Mouse (Mus musculus): ENCODE measurements at regions not wholly inside any gene's neighbourhood (a gene's known extent, or its start where the extent isn't known, plus 50 kb on each side); places are given as distances from the start of the nearest gene placed in this dataset.

DNA sequence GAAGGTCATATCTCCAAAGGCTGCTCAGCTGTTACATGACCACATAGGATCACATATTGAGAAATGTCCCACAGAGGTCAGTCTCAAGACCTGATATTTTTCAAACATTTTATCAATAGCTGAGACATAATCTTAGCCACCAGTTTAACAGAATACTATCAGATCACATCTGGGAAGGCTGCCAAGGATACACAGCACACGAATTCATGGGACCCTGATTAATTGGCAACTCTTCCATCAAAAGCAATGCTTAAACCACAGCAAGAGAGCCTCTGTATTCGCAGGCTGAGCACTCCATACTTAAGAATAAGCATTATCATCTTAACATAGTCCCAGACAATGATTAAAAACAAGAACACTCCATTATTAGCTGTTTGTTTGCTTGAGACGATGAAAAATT lies 691.9 kb downstream of the Robo2 start:
- TF ChIP-seq TAL1 (IDR thresholded peaks at IDR 0.05; ENCODE audit: low read length) (no peak), ETS1 (IDR thresholded peaks at IDR 0.05; ENCODE audit: low read depth, low read length) (no peak), MAZ (IDR thresholded peaks at IDR 0.05; ENCODE audit: low read depth, low read length) (no peak), POLR2AphosphoS2 (IDR thresholded peaks at IDR 0.05; ENCODE audit: low read length) (no peak), MEF2A (IDR thresholded peaks at IDR 0.05; ENCODE audit: extremely low read depth, insufficient replicate concordance, low read depth, low read length, poor library complexity, severe bottlenecking) (no peak), POLR2A (IDR thresholded peaks at IDR 0.05; ENCODE audit: control insufficient read depth in 1 of 2, insufficient read depth in 1 of 2, low read depth in 1 of 2, low read length in 2 of 2, poor library complexity in 1 of 2) (no peak), MAFK (IDR thresholded peaks at IDR 0.05; ENCODE audit: borderline replicate concordance, low read depth, low read length) (no peak), CTCF (IDR thresholded peaks at IDR 0.05 in 2 of 3, conservative IDR thresholded peaks at IDR 0.05 in 1 of 3; ENCODE audit: control insufficient read depth in 1 of 3, insufficient read depth in 1 of 3, low read depth in 2 of 3, low read length in 3 of 3, poor library complexity in 1 of 3, severe bottlenecking in 1 of 3) (no peak), USF2 (IDR thresholded peaks at IDR 0.05; ENCODE audit: borderline replicate concordance in 1 of 2, insufficient read depth in 1 of 2, low read depth in 1 of 2, low read length in 2 of 2) (no peak), POLR2AphosphoS5 (IDR thresholded peaks at IDR 0.05; ENCODE audit: borderline replicate concordance, low read depth, low read length) (no peak), E2F4 (IDR thresholded peaks at IDR 0.05; ENCODE audit: borderline replicate concordance, low read depth, low read length) (no peak), SIN3A (IDR thresholded peaks at IDR 0.05; ENCODE audit: low read length) (no peak), ZMIZ1 (IDR thresholded peaks at IDR 0.05; ENCODE audit: low read depth, low read length) (no peak), MYB (IDR thresholded peaks at IDR 0.05; ENCODE audit: low read depth, low read length) (no peak), EP300 (IDR thresholded peaks at IDR 0.05; ENCODE audit: low read depth in 1 of 2, low read length in 2 of 2) (no peak), NRF1 (IDR thresholded peaks at IDR 0.05; ENCODE audit: insufficient read depth, low read depth, low read length, poor library complexity, severe bottlenecking) (no peak), RCOR1 (IDR thresholded peaks at IDR 0.05; ENCODE audit: low read depth, low read length) (no peak)
- H3K9ac ChIP-seq (ENCODE audit: control insufficient read depth, low read depth, low read length, poor library complexity, severe bottlenecking) = no peak overlapping the region

DNA sequence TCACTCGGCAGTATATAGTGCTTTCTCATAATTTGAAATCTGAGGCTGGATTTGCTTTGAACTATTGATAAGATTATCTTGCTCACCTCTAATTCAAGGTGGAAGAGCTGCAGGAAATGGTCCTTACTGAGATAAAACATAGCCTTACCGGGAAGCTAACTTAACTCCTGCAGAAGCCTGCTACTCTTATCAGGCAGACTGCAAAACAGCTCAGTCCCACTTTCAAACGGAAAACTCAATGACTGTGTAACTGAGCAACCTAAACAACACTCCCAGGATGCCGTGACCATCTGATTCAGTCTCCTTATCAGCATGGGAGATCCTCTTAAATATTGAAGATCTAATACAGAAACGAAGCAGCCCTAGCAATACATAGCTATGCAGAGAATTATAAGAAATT lies 695.3 kb downstream of the Robo2 start:
- H3K27ac ChIP-seq (ENCODE audit: control insufficient read depth, low read depth, low read length) = no peak overlapping the region
- no peaks in the 10 kb centered on the region for H3K4me1 ChIP-seq (ENCODE audit: control insufficient read depth in 1 of 2, insufficient read depth in 2 of 2, low read length in 2 of 2)
- no peaks in the 10 kb centered on the region for H3K36me3 ChIP-seq (ENCODE audit: control insufficient read depth in 1 of 2, insufficient read depth in 2 of 2, low read length in 2 of 2)
- H3K27me3 ChIP-seq (ENCODE audit: control insufficient read depth in 1 of 2, insufficient read depth in 2 of 2, low read length in 2 of 2) = no peaks in the 10 kb centered on the region
- TF ChIP-seq E2F4 (IDR thresholded peaks at IDR 0.05; ENCODE audit: borderline replicate concordance, low read depth, low read length) = no peak
- TF ChIP-seq JUND (IDR thresholded peaks at IDR 0.05; ENCODE audit: low read depth, low read length) = no peak
- TF ChIP-seq ZMIZ1 (IDR thresholded peaks at IDR 0.05; ENCODE audit: low read depth, low read length) = no peak
- TF ChIP-seq POLR2A (IDR thresholded peaks at IDR 0.05; ENCODE audit: control insufficient read depth in 1 of 2, insufficient read depth in 1 of 2, low read depth in 1 of 2, low read length in 2 of 2, poor library complexity in 1 of 2) = no peak
- TF ChIP-seq ELF1 (IDR thresholded peaks at IDR 0.05; ENCODE audit: low read depth, low read length) = no peak
- no peak for TF ChIP-seq TBP (IDR thresholded peaks at IDR 0.05; ENCODE audit: low read depth, low read length)
- no peak for TF ChIP-seq RCOR1 (IDR thresholded peaks at IDR 0.05; ENCODE audit: low read depth, low read length)
- TF ChIP-seq USF2 (IDR thresholded peaks at IDR 0.05; ENCODE audit: borderline replicate concordance in 1 of 2, insufficient read depth in 1 of 2, low read depth in 1 of 2, low read length in 2 of 2) = no peak
- TF ChIP-seq ZNF384 (IDR thresholded peaks at IDR 0.05; ENCODE audit: low read depth, low read length) = no peak
- TF ChIP-seq CHD2 (IDR thresholded peaks at IDR 0.05; ENCODE audit: low read length) = no peak
- no peak for TF ChIP-seq POLR2AphosphoS5 (IDR thresholded peaks at IDR 0.05; ENCODE audit: borderline replicate concordance, low read depth, low read length)
- no peak for TF ChIP-seq UBTF (IDR thresholded peaks at IDR 0.05; ENCODE audit: borderline replicate concordance, insufficient read depth, low read depth, low read length)
- no peak for TF ChIP-seq MYB (IDR thresholded peaks at IDR 0.05; ENCODE audit: low read depth, low read length)
- TF ChIP-seq MAFK (IDR thresholded peaks at IDR 0.05; ENCODE audit: borderline replicate concordance, low read depth, low read length) = no peak
- TF ChIP-seq ZC3H11A (IDR thresholded peaks at IDR 0.05; ENCODE audit: low read depth, low read length) = no peak
- no peak for TF ChIP-seq ZKSCAN1 (IDR thresholded peaks at IDR 0.05; ENCODE audit: low read depth, low read length)
- no peak for TF ChIP-seq GABPA (IDR thresholded peaks at IDR 0.05; ENCODE audit: low read depth, low read length)
- TF ChIP-seq EP300 (IDR thresholded peaks at IDR 0.05; ENCODE audit: low read depth in 1 of 2, low read length in 2 of 2) = no peak
- TF ChIP-seq ETS1 (IDR thresholded peaks at IDR 0.05; ENCODE audit: low read depth, low read length) = no peak
- no peak for TF ChIP-seq SMC3 (IDR thresholded peaks at IDR 0.05; ENCODE audit: low read depth, low read length)
- peak; percentile 1 for DNase-seq (ENCODE audit: low read depth, low spot score)
- no peak overlapping the region for H3K9ac ChIP-seq (ENCODE audit: control insufficient read depth, low read depth, low read length, poor library complexity, severe bottlenecking)
- H3K4me3 ChIP-seq (ENCODE audit: control insufficient read depth in 1 of 2, insufficient read depth in 1 of 2, low read depth in 2 of 2, low read length in 2 of 2) = no peak overlapping the region
- no peaks in the 10 kb centered on the region for H3K79me2 ChIP-seq (ENCODE audit: control insufficient read depth, insufficient read depth, low read length, poor library complexity)
- no peaks in the 10 kb centered on the region for H3K9me3 ChIP-seq (replicated peaks; ENCODE audit: insufficient read depth, low read length)

More for the DNA sequence above, 691.9 kb downstream of the Robo2 start:
- Histone ChIP-seq H3K27ac (ENCODE audit: control insufficient read depth, low read depth, low read length) (no peak overlapping the region), H3K79me2 (ENCODE audit: control insufficient read depth, insufficient read depth, low read length, poor library complexity) (no peaks in the 10 kb centered on the region), H3K4me3 (ENCODE audit: control insufficient read depth in 1 of 2, insufficient read depth in 1 of 2, low read depth in 2 of 2, low read length in 2 of 2) (no peak overlapping the region), H3K9me3 (replicated peaks; ENCODE audit: insufficient read depth, low read length) (no peaks in the 10 kb centered on the region), H3K36me3 (ENCODE audit: control insufficient read depth in 1 of 2, insufficient read depth in 2 of 2, low read length in 2 of 2) (no peaks in the 10 kb centered on the region), H3K27me3 (ENCODE audit: control insufficient read depth in 1 of 2, insufficient read depth in 2 of 2, low read length in 2 of 2) (no peaks in the 10 kb centered on the region), H3K4me1 (ENCODE audit: control insufficient read depth in 1 of 2, insufficient read depth in 2 of 2, low read length in 2 of 2) (no peaks in the 10 kb centered on the region)
- no peak for DNase-seq (ENCODE audit: low read depth, low spot score)

Measured in MEL (cell line).